ENCODE assay signal across 14 mouse cellular contexts in the genomic region with DNA sequence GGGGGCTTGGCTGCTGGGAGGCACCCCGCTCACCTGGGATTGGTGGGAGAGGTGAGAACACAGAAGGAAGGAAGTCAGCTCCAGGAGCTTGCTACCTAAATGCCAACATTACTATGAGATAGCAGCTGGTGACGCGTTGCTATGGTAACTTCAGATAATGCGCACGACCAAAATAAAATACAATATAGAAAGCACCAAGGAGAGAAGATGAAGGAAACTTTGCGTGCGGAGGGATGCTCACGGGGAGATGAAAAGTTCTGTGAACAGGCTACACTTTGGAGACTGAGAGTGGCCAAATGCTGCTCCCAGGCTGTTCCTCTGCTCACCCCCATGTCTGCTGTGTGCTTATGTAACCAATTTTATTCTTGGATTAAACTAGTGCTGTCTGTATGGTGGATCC. TPM values are rescaled to one million over a fixed set of nuclear protein-coding genes. Genes with fewer than 3 reads are reported as not detected.
DNase-seq lines count a peak whose midpoint lies in the region; ATAC-seq lines count a peak whose summit lies in the region.
"Had no signal": no experiment of that assay in that cellular context is flagged by ENCODE, and none has a peak within 500 bp of the region (broad histone marks: within the 10 kb centered on the region; RNA-seq: fewer than 3 reads in every experiment).

No protein-coding gene starts in this region.

- H3K27me3 ChIP-seq in hindbrain, embryonic 12.5 days = peaks cover 20% of the 10 kb centered on the region
- peaks cover 44% of the 10 kb centered on the region for H3K27me3 ChIP-seq in hindbrain, embryonic 10.5 days (ENCODE audit: insufficient read depth, poor library complexity, severe bottlenecking)
- H3K27me3 ChIP-seq in forebrain, embryonic 15.5 days = no peaks in the 10 kb centered on the region
- no peaks in the 10 kb centered on the region for H3K27me3 ChIP-seq in neural tube, embryonic 14.5 days (ENCODE audit: control insufficient read depth, insufficient read depth, low read length)
- H3K27me3 ChIP-seq: heart, embryonic 12.5 days; liver, embryonic 12.5 days had no signal

- peaks cover 29% of the 10 kb centered on the region for H3K4me1 ChIP-seq in hindbrain, embryonic 12.5 days
- peaks cover 34% of the 10 kb centered on the region for H3K4me1 ChIP-seq in hindbrain, embryonic 10.5 days (replicated peaks)
- peaks cover 23% of the 10 kb centered on the region for H3K4me1 ChIP-seq in forebrain, embryonic 15.5 days
- peaks cover 5% of the 10 kb centered on the region; the same call in 1 of the 2 replicates for H3K4me1 ChIP-seq in neural tube, embryonic 14.5 days (ENCODE audit: control insufficient read depth, insufficient read depth, low read length)

- no peak overlapping the region for H3K4me3 ChIP-seq in hindbrain, embryonic 12.5 days
- no peak overlapping the region for H3K4me3 ChIP-seq in hindbrain, embryonic 10.5 days
- H3K4me3 ChIP-seq in forebrain, embryonic 15.5 days = no peak overlapping the region
- peak overlapping the region; percentile 30; the same call in 1 of the 2 replicates for H3K4me3 ChIP-seq in neural tube, embryonic 14.5 days (ENCODE audit: low read depth, low read length)
- H3K4me3 ChIP-seq: heart, embryonic 12.5 days; liver, embryonic 12.5 days had no signal

- peak overlapping the region; percentile 45; the same call in 1 of the 2 replicates for H3K4me2 ChIP-seq in hindbrain, embryonic 12.5 days (replicated peaks)
- H3K4me2 ChIP-seq in forebrain, embryonic 15.5 days (replicated peaks) = peak overlapping the region; percentile 22
- H3K4me2 ChIP-seq in neural tube, embryonic 14.5 days (ENCODE audit: low read depth, low read length) = peak overlapping the region; percentile 45
- H3K4me2 ChIP-seq: heart, embryonic 12.5 days; liver, embryonic 12.5 days had no signal

- no peak for ATAC-seq in hindbrain, embryonic 12.5 days (ENCODE audit: low FRiP score)
- ATAC-seq in forebrain, embryonic 15.5 days (replicated peaks) = 0 out of 2 replicates have a peak, but pooled peaks have one; percentile 9
- no peak for ATAC-seq in neural tube, embryonic 14.5 days (ENCODE audit: low read depth)
- ATAC-seq: liver, embryonic 12.5 days had no signal

- DNase-seq in hindbrain, embryonic 10.5 days (ENCODE audit: low spot score) = no peak
- DNase-seq in layer of hippocampus, postnatal 14 days (ENCODE audit: low spot score in 2 of 2) = peak; percentile 13 to 24
- DNase-seq in testis, postnatal 14 days (ENCODE audit: low spot score) = no peak
- no peak for DNase-seq in cerebellum, adult 18-20 months
- DNase-seq in spleen, postnatal 14 days (ENCODE audit: low spot score in 2 of 2) = no peak
- DNase-seq: kidney, postnatal 4 days; lung, postnatal 36 days; thymus, adult 2 months had no signal

- H3K36me3 ChIP-seq in hindbrain, embryonic 12.5 days = no peaks in the 10 kb centered on the region
- no peaks in the 10 kb centered on the region for H3K36me3 ChIP-seq in hindbrain, embryonic 10.5 days
- H3K36me3 ChIP-seq in forebrain, embryonic 15.5 days = no peaks in the 10 kb centered on the region
- no peaks in the 10 kb centered on the region for H3K36me3 ChIP-seq in neural tube, embryonic 14.5 days (ENCODE audit: control insufficient read depth, insufficient read depth, low read length)
- H3K36me3 ChIP-seq: G1E; heart, embryonic 12.5 days; liver, embryonic 12.5 days had no signal

- 78% methylated on average over 8 of the region's 8 CpGs for WGBS in hindbrain, embryonic 12.5 days
- 77% methylated on average over 8 of the region's 8 CpGs for WGBS in hindbrain, embryonic 10.5 days
- 67% methylated on average over 8 of the region's 8 CpGs for WGBS in forebrain, embryonic 15.5 days
- WGBS in neural tube, embryonic 14.5 days = 60% methylated on average over 8 of the region's 8 CpGs

- no peak overlapping the region for H3K9ac ChIP-seq in hindbrain, embryonic 12.5 days
- H3K9ac ChIP-seq in forebrain, embryonic 15.5 days (replicated peaks) = no peak overlapping the region
- H3K9ac ChIP-seq in neural tube, embryonic 14.5 days (replicated peaks; ENCODE audit: low read depth, low read length) = 0 out of 2 replicates have a peak overlapping the region, but pooled peaks have one; percentile 7
- H3K9ac ChIP-seq: heart, embryonic 12.5 days; liver, embryonic 12.5 days had no signal

- H3K27ac ChIP-seq in hindbrain, embryonic 12.5 days = no peak overlapping the region
- no peak overlapping the region for H3K27ac ChIP-seq in hindbrain, embryonic 10.5 days
- no peak overlapping the region for H3K27ac ChIP-seq in forebrain, embryonic 15.5 days (replicated peaks)
- no peak overlapping the region for H3K27ac ChIP-seq in neural tube, embryonic 14.5 days (ENCODE audit: low read depth, low read length)
- H3K27ac ChIP-seq: liver, embryonic 12.5 days had no signal

- H3K9me3 ChIP-seq in hindbrain, embryonic 12.5 days (replicated peaks) = no peaks in the 10 kb centered on the region
- H3K9me3 ChIP-seq in hindbrain, embryonic 10.5 days = no peaks in the 10 kb centered on the region
- H3K9me3 ChIP-seq in forebrain, embryonic 15.5 days = no peaks in the 10 kb centered on the region
- no peaks in the 10 kb centered on the region for H3K9me3 ChIP-seq in neural tube, embryonic 14.5 days (ENCODE audit: control insufficient read depth, low read length)
- H3K9me3 ChIP-seq: heart, embryonic 12.5 days; liver, embryonic 12.5 days had no signal

RNA-seq across cellular contexts. Expression of a gene that starts 2.4 kb away (rescaled TPM):
- polyA plus RNA-seq in hindbrain, embryonic 12.5 days (2016; fragmentation: Nextera tagmentation; extraction: Ambion mirVana) = 2.7 TPM in 2 replicates
- 1.3 and 1.6 TPM in 2 replicates for polyA plus RNA-seq in hindbrain, embryonic 10.5 days (2016; fragmentation: Nextera tagmentation; extraction: Ambion mirVana)
- 1.9 and 2.2 TPM in 2 replicates for polyA plus RNA-seq in forebrain, embryonic 15.5 days (2015; fragmentation: Nextera tagmentation; extraction: Ambion mirVana)
- total RNA-seq in layer of hippocampus, postnatal 14 days (2021) = under 1 TPM; 0.60 to 0.74 TPM
- polyA plus RNA-seq in neural tube, embryonic 14.5 days (2014; fragmentation: Nextera tagmentation; extraction: Ambion mirVana) = 2.0 and 4.6 TPM in 2 replicates
- polyA plus RNA-seq: G1E had no signal

Comparison
In these comparisons a context has a peak if more than half of its experiments do, and no peak if none do; other contexts are left out.
1. DNase-seq: peak in layer of hippocampus, postnatal 14 days (2 of 2); none in hindbrain, embryonic 10.5 days (single experiment), testis, postnatal 14 days (single experiment), cerebellum, adult 18-20 months (0 of 2) and spleen, postnatal 14 days (0 of 2).
2. Peak in every context shown above with its lines, with median percentiles within 50 percentile points of each other: H3K4me2 ChIP-seq.